In genomic region chr4:119233256-119233901, GRCm38 (mm10) we compare ENCODE assay signal across 8 mouse cellular contexts. TPM values are rescaled to one million over a fixed set of nuclear protein-coding genes. Genes with fewer than 3 reads are reported as not detected.
DNase-seq lines count a peak whose midpoint lies in the region; ATAC-seq and TF ChIP-seq lines count a peak whose summit lies in the region.

No protein-coding gene starts in this region.

- no peak for TF ChIP-seq EP300 in heart, postnatal 0 days (IDR thresholded peaks at IDR 0.05; ENCODE audit: low read depth)
- no peak for TF ChIP-seq EP300 in liver, postnatal 0 days (IDR thresholded peaks at IDR 0.05; ENCODE audit: low read depth)

- H3K9me3 ChIP-seq in heart, postnatal 0 days (replicated peaks; ENCODE audit: control insufficient read depth, low read length): no peaks in the 10 kb centered on the region
- H3K9me3 ChIP-seq in liver, postnatal 0 days (ENCODE audit: low read length): no peaks in the 10 kb centered on the region
- no peaks in the 10 kb centered on the region for H3K9me3 ChIP-seq in neural tube, embryonic 14.5 days (ENCODE audit: control insufficient read depth, low read length)

- H3K4me2 ChIP-seq in heart, postnatal 0 days (ENCODE audit: low read depth, low read length): peak overlapping the region; percentile 90
- peak overlapping the region; percentile 97 for H3K4me2 ChIP-seq in liver, postnatal 0 days (ENCODE audit: low read depth, low read length)
- peak overlapping the region; percentile 79 for H3K4me2 ChIP-seq in neural tube, embryonic 14.5 days (ENCODE audit: low read depth, low read length)

- peak overlapping the region; percentile 73 for H3K27ac ChIP-seq in heart, postnatal 0 days (ENCODE audit: low read depth)
- H3K27ac ChIP-seq in liver, postnatal 0 days (ENCODE audit: low read depth): peak overlapping the region; percentile 42
- peak overlapping the region; percentile 39; the same call in 1 of the 2 replicates for H3K27ac ChIP-seq in neural tube, embryonic 14.5 days (ENCODE audit: low read depth, low read length)

- H3K9ac ChIP-seq in heart, postnatal 0 days (replicated peaks; ENCODE audit: low read depth, low read length): peak overlapping the region; percentile 77
- H3K9ac ChIP-seq in liver, postnatal 0 days (replicated peaks): peak overlapping the region; percentile 76
- peak overlapping the region; percentile 73 for H3K9ac ChIP-seq in neural tube, embryonic 14.5 days (replicated peaks; ENCODE audit: low read depth, low read length)

- no peaks in the 10 kb centered on the region for H3K27me3 ChIP-seq in heart, postnatal 0 days (ENCODE audit: control insufficient read depth, insufficient read depth, low read length)
- no peaks in the 10 kb centered on the region for H3K27me3 ChIP-seq in liver, postnatal 0 days (ENCODE audit: insufficient read depth, low read length)
- H3K27me3 ChIP-seq in neural tube, embryonic 14.5 days (ENCODE audit: control insufficient read depth, insufficient read depth, low read length): no peaks in the 10 kb centered on the region

- DNase-seq in ES-CJ7 (ENCODE audit: low read depth, low spot score): peak; percentile 80
- peak; percentile 60 for DNase-seq in adrenal gland, postnatal 14 days
- DNase-seq in heart, postnatal 0 days (ENCODE audit: low spot score): peak; percentile 64
- DNase-seq in kidney, postnatal 25 days: peak; percentile 35 to 69
- DNase-seq in liver, postnatal 0 days: peak; percentile 57
- DNase-seq in thymus, postnatal 36 days: no peak

- peak; percentile 36 for ATAC-seq in erythroid progenitor cell, adult 5-6 weeks (replicated peaks; ENCODE audit: low FRiP score, poor library complexity, severe bottlenecking)
- ATAC-seq in heart, postnatal 0 days (ENCODE audit: insufficient read depth, low read depth): peak; percentile 30
- ATAC-seq in liver, postnatal 0 days: peak; percentile 42
- peak; percentile 49 for ATAC-seq in neural tube, embryonic 14.5 days (ENCODE audit: low read depth)

- peak overlapping the region; percentile 83 for H3K4me3 ChIP-seq in heart, postnatal 0 days (ENCODE audit: low read depth, low read length)
- peak overlapping the region; percentile 87 for H3K4me3 ChIP-seq in liver, postnatal 0 days (ENCODE audit: low read depth, low read length)
- peak overlapping the region; percentile 81 for H3K4me3 ChIP-seq in neural tube, embryonic 14.5 days (ENCODE audit: low read depth, low read length)

- 0 out of 2 replicates have a peak, but pooled peaks have one; percentile 11 for TF ChIP-seq CTCF in heart, postnatal 0 days (IDR thresholded peaks at IDR 0.05; ENCODE audit: low read depth)
- peak; percentile 31; the same call in 1 of the 2 replicates for TF ChIP-seq CTCF in liver, postnatal 0 days (IDR thresholded peaks at IDR 0.05; ENCODE audit: low read depth)

- peaks cover 6% of the 10 kb centered on the region for H3K4me1 ChIP-seq in heart, postnatal 0 days (ENCODE audit: control insufficient read depth, insufficient read depth)
- H3K4me1 ChIP-seq in liver, postnatal 0 days (ENCODE audit: insufficient read depth): peaks cover 11% of the 10 kb centered on the region
- H3K4me1 ChIP-seq in neural tube, embryonic 14.5 days (ENCODE audit: control insufficient read depth, insufficient read depth, low read length): peaks cover 7% of the 10 kb centered on the region; the same call in 1 of the 2 replicates

- peaks cover 19% of the 10 kb centered on the region for H3K36me3 ChIP-seq in heart, postnatal 0 days (replicated peaks; ENCODE audit: control insufficient read depth, insufficient read depth, low read length)
- H3K36me3 ChIP-seq in liver, postnatal 0 days (replicated peaks; ENCODE audit: insufficient read depth, low read length): 0 out of 2 replicates have a peak, but pooled peaks cover 3% of the 10 kb centered on the region
- H3K36me3 ChIP-seq in neural tube, embryonic 14.5 days (ENCODE audit: control insufficient read depth, insufficient read depth, low read length): peaks cover 5% of the 10 kb centered on the region; the same call in 1 of the 2 replicates

- WGBS in heart, postnatal 0 days: under 1% methylated on average over 36 of the region's 36 CpGs
- WGBS in liver, postnatal 0 days (ENCODE audit: insufficient replicate concordance): under 1% methylated on average over 35 of the region's 36 CpGs
- under 1% methylated on average over 36 of the region's 36 CpGs for WGBS in neural tube, embryonic 14.5 days

RNA-seq across cellular contexts. Expression of gene P3h1, which starts 0.7 kb away (rescaled TPM):
- total RNA-seq in adrenal gland, postnatal 14 days (2021): 27.5 and 27.9 TPM in 2 replicates
- 0.42 TPM in 1 of 2 replicates, not detected in the other for total RNA-seq in erythroid progenitor cell, adult 5-6 weeks (2015; ENCODE audit: low replicate concordance)
- total RNA-seq in erythroid progenitor cell, adult 5-6 weeks (2017; ENCODE audit: low replicate concordance): 1.8 and 5.6 TPM in 2 replicates
- 34.3 and 40.8 TPM in 2 replicates for total RNA-seq in heart, postnatal 0 days (2014; rRNA removed; ENCODE audit: low replicate concordance)
- 20.5 and 23.5 TPM in 2 replicates for polyA plus RNA-seq in heart, postnatal 0 days (2015; fragmentation: Nextera tagmentation; extraction: Ambion mirVana)
- polyA plus RNA-seq in liver, postnatal 0 days (2015; fragmentation: Nextera tagmentation; extraction: Ambion mirVana): 11.8 and 12.1 TPM in 2 replicates
- polyA plus RNA-seq in neural tube, embryonic 14.5 days (2014; fragmentation: Nextera tagmentation; extraction: Ambion mirVana): 9.1 and 15.3 TPM in 2 replicates

RNA-seq across cellular contexts. Expression of gene AU022252, which starts 0.9 kb away (rescaled TPM):
- 24.6 and 30.8 TPM in 2 replicates for total RNA-seq in adrenal gland, postnatal 14 days (2021)
- total RNA-seq in erythroid progenitor cell, adult 5-6 weeks (2015; ENCODE audit: low replicate concordance): 1.4 and 2.1 TPM in 2 replicates
- 2.5 and 2.6 TPM in 2 replicates for total RNA-seq in erythroid progenitor cell, adult 5-6 weeks (2017; ENCODE audit: low replicate concordance)
- total RNA-seq in heart, postnatal 0 days (2014; rRNA removed; ENCODE audit: low replicate concordance): 7.1 and 7.5 TPM in 2 replicates
- 15.5 and 18.4 TPM in 2 replicates for polyA plus RNA-seq in heart, postnatal 0 days (2015; fragmentation: Nextera tagmentation; extraction: Ambion mirVana)
- 26.6 and 27.8 TPM in 2 replicates for polyA plus RNA-seq in liver, postnatal 0 days (2015; fragmentation: Nextera tagmentation; extraction: Ambion mirVana)
- polyA plus RNA-seq in neural tube, embryonic 14.5 days (2014; fragmentation: Nextera tagmentation; extraction: Ambion mirVana): 19.2 and 30.1 TPM in 2 replicates

RNA-seq across cellular contexts. Expression of gene Tmem269, which starts 15.4 kb away (rescaled TPM):
- 0.30 TPM in 1 of 2 replicates, not detected in the other for total RNA-seq in adrenal gland, postnatal 14 days (2021)
- total RNA-seq in erythroid progenitor cell, adult 5-6 weeks (2015; ENCODE audit: low replicate concordance): 2.5 TPM in 1 of 2 replicates, not detected in the other
- total RNA-seq in erythroid progenitor cell, adult 5-6 weeks (2017; ENCODE audit: low replicate concordance): not detected in 2 replicates
- not detected in 2 replicates for total RNA-seq in heart, postnatal 0 days (2014; rRNA removed; ENCODE audit: low replicate concordance)
- polyA plus RNA-seq in heart, postnatal 0 days (2015; fragmentation: Nextera tagmentation; extraction: Ambion mirVana): not detected in 2 replicates
- polyA plus RNA-seq in liver, postnatal 0 days (2015; fragmentation: Nextera tagmentation; extraction: Ambion mirVana): not detected in 2 replicates
- polyA plus RNA-seq in neural tube, embryonic 14.5 days (2014; fragmentation: Nextera tagmentation; extraction: Ambion mirVana): 0.78 TPM in 1 of 2 replicates, not detected in the other

RNA-seq across cellular contexts. Expression of gene Cldn19, which starts 21.8 kb away (rescaled TPM):
- 0.19 and 0.41 TPM in 2 replicates for total RNA-seq in adrenal gland, postnatal 14 days (2021)
- total RNA-seq in erythroid progenitor cell, adult 5-6 weeks (2015; ENCODE audit: low replicate concordance): not detected in 2 replicates
- total RNA-seq in erythroid progenitor cell, adult 5-6 weeks (2017; ENCODE audit: low replicate concordance): not detected in 2 replicates
- total RNA-seq in heart, postnatal 0 days (2014; rRNA removed; ENCODE audit: low replicate concordance): not detected in 2 replicates
- polyA plus RNA-seq in heart, postnatal 0 days (2015; fragmentation: Nextera tagmentation; extraction: Ambion mirVana): 0.05 TPM in 1 of 2 replicates, not detected in the other
- polyA plus RNA-seq in liver, postnatal 0 days (2015; fragmentation: Nextera tagmentation; extraction: Ambion mirVana): not detected in 2 replicates
- 0.75 and 0.79 TPM in 2 replicates for polyA plus RNA-seq in neural tube, embryonic 14.5 days (2014; fragmentation: Nextera tagmentation; extraction: Ambion mirVana)

RNA-seq across cellular contexts. Expression of gene Svbp, which starts 38.3 kb away (rescaled TPM):
- total RNA-seq in adrenal gland, postnatal 14 days (2021): 19.0 and 22.5 TPM in 2 replicates
- total RNA-seq in erythroid progenitor cell, adult 5-6 weeks (2015; ENCODE audit: low replicate concordance): 110 and 114 TPM in 2 replicates
- 171 and 238 TPM in 2 replicates for total RNA-seq in erythroid progenitor cell, adult 5-6 weeks (2017; ENCODE audit: low replicate concordance)
- total RNA-seq in heart, postnatal 0 days (2014; rRNA removed; ENCODE audit: low replicate concordance): 33.2 and 49.1 TPM in 2 replicates
- polyA plus RNA-seq in heart, postnatal 0 days (2015; fragmentation: Nextera tagmentation; extraction: Ambion mirVana): 126 and 129 TPM in 2 replicates
- polyA plus RNA-seq in liver, postnatal 0 days (2015; fragmentation: Nextera tagmentation; extraction: Ambion mirVana): 54.8 and 61.3 TPM in 2 replicates
- 230 and 254 TPM in 2 replicates for polyA plus RNA-seq in neural tube, embryonic 14.5 days (2014; fragmentation: Nextera tagmentation; extraction: Ambion mirVana)

Comparison
In these comparisons a context has a peak if more than half of its experiments do, and no peak if none do; other contexts are left out.
1. DNase-seq: peak in ES-CJ7 (single experiment), adrenal gland, postnatal 14 days (single experiment), heart, postnatal 0 days (single experiment), kidney, postnatal 25 days (2 of 2) and liver, postnatal 0 days (single experiment); none in thymus, postnatal 36 days (0 of 2).
2. Peak in every context shown above with its lines, with median percentiles within 50 percentile points of each other: ATAC-seq, H3K27ac ChIP-seq, H3K4me2 ChIP-seq, H3K4me3 ChIP-seq and H3K9ac ChIP-seq.